15 mouse cellular contexts compared by ENCODE assay signal in the genomic region with DNA sequence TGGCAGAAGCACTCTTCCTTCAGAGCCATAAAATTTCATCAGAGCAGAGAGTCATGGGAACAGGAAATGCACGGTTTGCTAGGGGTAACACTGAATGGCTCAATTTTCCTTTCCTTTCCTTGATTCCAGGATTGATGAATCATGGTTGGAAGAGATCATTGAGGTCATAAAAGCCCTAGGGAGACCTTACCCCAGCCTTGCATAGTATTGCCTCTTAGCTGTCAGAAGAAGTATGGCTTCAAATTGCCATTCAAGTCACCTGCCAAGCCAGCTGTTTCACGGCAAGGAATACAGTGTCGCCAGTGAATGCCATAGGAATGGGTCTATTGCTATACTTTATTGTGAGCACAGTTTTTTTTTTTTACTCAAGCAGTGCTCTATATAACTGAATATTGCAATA.
"Had no signal": no experiment of that assay in that cellular context is flagged by ENCODE, and none has a peak within 500 bp of the region (broad histone marks: within the 10 kb centered on the region; RNA-seq: fewer than 3 reads in every experiment).

No protein-coding gene starts in this region.

- H3K27me3 ChIP-seq: limb, embryonic 12.5 days; limb, embryonic 15.5 days; midbrain, embryonic 12.5 days had no signal

- H3K4me2 ChIP-seq: limb, embryonic 12.5 days; limb, embryonic 15.5 days; liver, embryonic 11.5 days; lung, embryonic 14.5 days; midbrain, embryonic 12.5 days had no signal

- H3K36me3 ChIP-seq: limb, embryonic 12.5 days; limb, embryonic 15.5 days; midbrain, embryonic 12.5 days had no signal

- H3K4me3 ChIP-seq: limb, embryonic 12.5 days; limb, embryonic 15.5 days; midbrain, embryonic 12.5 days had no signal

- DNase-seq: kidney, adult 9 months; kidney, postnatal 14 days; kidney, postnatal 4 days; left cerebral cortex, postnatal 4 days; liver, postnatal 0 days; lung, embryonic 14.5 days; right cerebral cortex, postnatal 4 days; spleen, adult 18-20 months; thymus, adult 18-20 months; thymus, postnatal 14 days; thymus, postnatal 4 days had no signal
